Mouse (Mus musculus) spleen, postnatal 4 days (tissue): Measurements from ENCODE around the gene Rnf180.
"Not testable (repeated sequence)": the region's sequence is repeated elsewhere in the genome, so short reads cannot be mapped to it uniquely, and the experiment has no call there.

Source experiments
- DNase-seq, 2 experiments: peaks; one replicate each; pipeline ENCODE4 v3.0.0; 2022; ENCODE audit warnings: low spot score in 2 of 2

Rnf180 gene

GRCm38 (mm10) chr13:105294715-105295114 is at the start of gene Rnf180:
Gene Rnf180, minus strand, starts transcription at chr13:105294815.
- DNase-seq, result no peak

DNA sequence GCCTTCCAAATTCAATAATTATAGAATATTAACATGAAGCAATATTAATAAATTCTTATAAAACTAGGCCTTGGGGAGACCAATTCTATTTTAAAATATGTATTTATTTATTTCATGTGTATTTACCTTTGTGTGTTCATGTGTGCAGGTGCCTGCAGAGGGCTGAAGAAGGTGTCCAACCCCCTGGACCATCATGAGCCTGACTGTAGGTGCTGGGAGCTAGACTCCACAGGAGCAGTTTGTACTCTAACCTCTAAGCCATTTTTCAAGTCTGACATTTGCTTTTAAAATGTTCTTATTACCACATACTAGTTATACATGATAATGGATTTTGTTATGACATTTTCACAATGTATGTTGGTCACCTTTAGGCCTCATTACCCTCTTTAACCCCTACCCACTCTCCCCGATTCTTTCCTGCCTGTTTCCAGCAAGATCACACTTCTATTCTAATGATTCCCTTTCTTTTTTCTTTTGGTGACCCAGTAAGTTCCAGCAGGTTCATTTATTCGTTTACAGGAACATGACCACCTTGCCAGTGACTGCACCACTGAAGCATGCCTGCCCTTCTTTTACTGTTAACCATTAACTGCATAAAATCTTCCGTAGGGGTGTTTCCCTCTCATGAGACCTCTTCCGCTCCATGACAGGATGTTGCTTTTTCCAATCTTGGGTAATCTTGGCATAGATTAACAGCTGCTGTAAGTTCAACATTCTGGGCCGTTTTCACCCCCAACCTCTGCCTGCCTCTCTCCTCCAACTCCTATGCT is 36.8 kb upstream of the Rnf180 start:
- DNase-seq, result no peak

- no peak for DNase-seq
Measured at GRCm38 (mm10) chr13:105326946-105327345, 32.3 kb upstream of the Rnf180 start.

GRCm38 (mm10) chr13:105316926-105317325 is 22.3 kb upstream of the Rnf180 start:
- no peak for DNase-seq

DNA sequence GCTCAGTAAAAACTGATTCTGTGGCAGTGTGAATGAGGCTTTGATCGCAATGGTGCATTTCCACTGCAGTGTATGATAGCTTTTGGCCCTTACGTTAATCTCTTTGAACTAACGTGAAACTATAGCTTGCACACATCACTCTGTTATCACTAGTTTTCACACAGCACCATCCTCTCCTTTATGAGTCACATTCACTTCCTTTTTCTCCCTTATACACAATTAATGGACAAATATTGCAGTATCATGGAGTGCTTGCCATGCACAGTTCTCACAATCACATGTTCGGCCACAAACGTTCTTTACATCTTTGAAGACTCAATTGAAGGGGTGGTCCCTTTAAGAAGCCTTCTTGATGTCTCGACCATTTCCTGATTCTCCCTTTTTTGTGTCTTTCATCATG is 21.4 kb upstream of the Rnf180 start:
- DNase-seq, result no peak

DNA sequence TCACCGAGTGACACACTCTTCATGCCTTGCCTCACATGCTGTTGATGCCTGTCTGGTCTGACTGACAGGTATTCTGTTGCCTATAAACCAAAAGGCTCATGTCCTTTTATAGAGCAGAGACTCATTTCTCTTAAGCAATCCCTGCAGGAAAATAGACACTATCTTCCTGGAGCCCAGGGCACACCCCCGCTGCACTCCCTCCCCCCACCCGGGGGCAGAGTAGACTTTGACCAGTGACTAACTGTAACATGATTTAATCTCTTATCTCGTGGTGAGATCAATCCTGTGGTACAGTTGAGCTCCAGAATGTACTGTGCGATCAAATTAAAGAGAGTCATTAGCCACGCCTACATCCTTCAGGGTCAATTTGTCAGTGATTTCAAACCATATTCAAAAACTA is 18.1 kb upstream of the Rnf180 start:
- DNase-seq, result no peak

DNA sequence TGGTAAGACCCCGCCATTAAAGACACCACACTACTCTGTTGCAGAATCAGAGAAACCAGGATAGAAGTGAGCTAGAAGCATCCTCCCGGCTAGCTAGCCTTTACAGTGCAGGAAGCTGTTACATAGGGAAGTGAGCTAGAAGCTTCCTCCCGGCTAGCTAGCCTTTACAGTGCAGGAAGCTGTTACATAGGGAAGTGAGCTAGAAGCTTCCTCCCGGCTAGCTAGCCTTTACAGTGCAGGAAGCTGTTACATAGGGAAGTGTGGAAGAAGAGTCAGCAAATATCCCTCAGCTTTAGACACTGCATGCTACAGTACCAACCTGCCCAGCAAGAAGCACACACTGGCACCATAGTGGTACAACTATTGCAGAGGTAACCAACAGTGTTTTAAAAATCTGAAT is 15.9 kb upstream of the Rnf180 start:
- not testable (repeated sequence) for DNase-seq

GRCm38 (mm10) chr13:105305513-105305912 is 10.9 kb upstream of the Rnf180 start:
- DNase-seq, result no peak

GRCm38 (mm10) chr13:105304054-105304453 is 9.4 kb upstream of the Rnf180 start:
- DNase-seq, result no peak

GRCm38 (mm10) chr13:105300009-105300346 is 5.4 kb upstream of the Rnf180 start:
- DNase-seq, result no peak

GRCm38 (mm10) chr13:105299162-105300008 is 4.8 kb upstream of the Rnf180 start:
- no peak for DNase-seq

DNA sequence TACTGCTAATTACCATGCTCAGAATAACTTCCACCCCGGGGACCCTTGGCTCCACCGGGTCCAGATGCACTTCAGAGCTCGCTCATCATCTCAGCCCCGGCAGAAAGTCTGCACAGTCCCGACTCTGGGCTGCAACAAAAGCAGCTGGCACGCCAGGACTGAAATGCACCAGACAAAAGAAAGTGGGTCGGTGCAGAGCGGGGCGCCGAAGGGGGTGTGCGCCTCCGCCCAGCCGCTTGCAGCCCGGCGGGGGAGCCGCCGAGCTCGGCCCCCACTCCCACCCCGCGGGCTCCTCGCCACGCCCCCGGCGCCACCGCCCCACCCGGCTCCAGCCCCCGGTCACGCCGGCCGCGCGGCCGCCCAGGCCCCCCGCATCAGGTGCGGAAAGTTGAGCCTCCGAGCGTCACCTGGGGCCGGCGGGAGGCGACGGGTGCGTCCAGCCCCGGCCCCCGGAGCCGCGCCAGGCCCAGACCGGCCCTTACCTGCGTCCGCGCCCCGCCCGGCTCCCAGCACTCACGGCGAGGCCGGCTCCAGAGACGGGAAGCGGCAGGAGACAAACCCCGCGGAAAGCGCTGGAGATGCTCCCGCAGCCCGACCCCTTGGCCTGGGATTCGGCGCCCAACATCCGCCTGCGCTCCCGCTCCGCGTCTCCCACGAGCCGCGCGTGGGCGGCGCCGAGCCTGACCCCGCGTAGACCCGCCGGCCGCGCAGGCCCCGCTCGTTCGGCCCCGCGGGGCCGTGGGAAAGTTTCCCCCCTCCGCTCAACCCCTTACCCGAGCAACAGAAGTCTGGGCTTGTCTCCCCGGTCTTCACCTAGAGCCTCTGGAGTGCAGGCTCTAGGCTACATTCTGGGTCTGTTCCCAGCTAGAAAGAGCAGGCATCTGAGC is 591 bp downstream of the Rnf180 start:
- peak in 1 of 2 experiments; percentile 66 for DNase-seq

DNA sequence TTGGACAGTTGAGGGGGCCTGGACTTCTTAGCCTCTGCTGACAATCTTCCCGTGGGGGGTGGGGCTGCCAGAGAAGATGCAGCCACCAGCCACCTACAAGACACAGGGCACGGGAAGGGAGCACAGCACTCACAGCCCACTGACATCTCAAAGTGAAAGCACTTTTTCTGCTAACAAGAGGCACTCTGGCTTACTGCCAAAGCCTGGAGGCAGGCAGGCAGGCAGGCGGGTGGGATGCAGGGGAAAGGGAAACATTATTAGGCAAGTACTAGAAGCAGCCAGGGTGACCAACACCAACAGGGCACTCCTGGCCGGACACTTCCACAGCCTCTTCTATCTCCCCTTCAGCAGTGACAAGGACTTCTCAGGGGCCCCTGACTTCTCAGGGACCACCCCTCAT is 2.8 kb downstream of the Rnf180 start:
- peak in 1 of 2 experiments; percentile 60 for DNase-seq

- no peak for DNase-seq
Measured at GRCm38 (mm10) chr13:105290594-105290993, 4.0 kb downstream of the Rnf180 start.

GRCm38 (mm10) chr13:105290021-105290420 is 4.6 kb downstream of the Rnf180 start:
- no peak for DNase-seq

- no peak for DNase-seq
Measured at GRCm38 (mm10) chr13:105279397-105280018, 15.1 kb downstream of the Rnf180 start.

GRCm38 (mm10) chr13:105270394-105271094 is 24.1 kb downstream of the Rnf180 start:
- no peak for DNase-seq

- DNase-seq, result no peak
Measured at GRCm38 (mm10) chr13:105267464-105267863, 27.2 kb downstream of the Rnf180 start.

- peak in 1 of 2 experiments; percentile 15 for DNase-seq
Measured at GRCm38 (mm10) chr13:105266746-105267145, 27.9 kb downstream of the Rnf180 start.

DNA sequence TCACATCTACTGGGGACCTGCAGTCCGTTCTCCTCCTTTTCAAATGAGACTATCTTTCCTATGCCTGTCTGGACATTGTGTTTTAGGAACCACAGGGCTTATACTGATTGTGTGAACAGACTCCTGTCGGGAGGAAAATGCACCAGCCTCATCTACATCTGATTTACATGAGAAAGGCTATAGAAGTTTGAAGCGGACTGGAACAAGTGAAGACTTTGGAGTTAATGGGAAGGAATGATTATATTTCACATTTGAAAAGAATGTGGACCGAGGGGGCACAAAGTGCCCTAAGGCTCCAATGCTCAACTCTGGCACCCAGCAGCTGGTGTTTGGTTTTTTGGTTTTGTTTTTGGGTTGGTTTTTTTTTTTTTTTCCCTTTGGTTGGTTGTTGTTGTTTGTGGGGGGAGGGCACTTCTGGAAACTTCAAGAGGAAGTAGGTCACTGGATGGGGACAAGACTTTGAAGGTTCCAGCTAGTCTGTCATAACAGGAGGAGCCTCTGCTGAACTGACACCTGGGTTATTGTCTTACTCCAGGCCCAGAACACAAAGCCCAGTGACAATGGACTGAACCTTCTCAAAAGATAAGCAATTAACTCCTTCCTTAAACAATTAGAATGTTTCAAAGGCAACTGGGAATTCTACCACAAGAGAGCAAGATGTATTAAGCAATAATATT is 37.7 kb downstream of the Rnf180 start:
- no peak for DNase-seq
